Mouse (Mus musculus) retina, postnatal 7 days (tissue): ENCODE data around the gene Vmn1r91.
"Not testable (repeated sequence)": the region's sequence is repeated elsewhere in the genome, so short reads cannot be mapped to it uniquely, and the experiment has no call there.

Experiments
- DNase-seq: peaks from one replicate; pipeline ENCODE4 v3.0.0-alpha.2; 2012; ENCODE audit warnings: low read depth, low spot score

Gene Vmn1r91

GRCm38 (mm10) chr7:20099380-20099779 lies at the start of gene Vmn1r91:
Gene Vmn1r91, plus strand, starts transcription at chr7:20099680.
- not testable (repeated sequence) for DNase-seq

GRCm38 (mm10) chr7:20064100-20064499 lies 35.4 kb upstream of the Vmn1r91 start:
- not testable (repeated sequence) for DNase-seq

- DNase-seq, result not testable (repeated sequence)
These were observed 21.4 kb upstream of the Vmn1r91 start for GRCm38 (mm10) chr7:20078118-20078517.

DNA sequence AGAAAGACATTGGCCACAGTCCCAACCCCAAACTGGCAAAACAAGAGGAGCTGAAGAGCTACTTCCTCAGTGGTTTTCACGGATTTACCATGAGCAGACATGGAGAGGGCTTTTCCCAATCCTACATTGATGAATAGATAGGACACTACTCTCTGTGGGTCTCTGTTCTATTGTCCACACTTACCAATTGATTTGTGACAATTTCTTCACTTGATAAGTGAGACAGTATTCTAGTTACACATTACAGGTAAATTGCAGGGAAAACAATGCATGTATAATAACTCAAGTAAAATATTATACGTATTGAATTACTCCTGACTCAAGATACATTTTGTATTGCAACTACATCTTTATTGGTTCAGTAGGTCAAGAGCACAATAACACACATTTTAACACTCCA lies 23.0 kb downstream of the Vmn1r91 start, which contains the start of gene Gm16442:
Gene Gm16442, minus strand, starts transcription at position 101 of the 400 bp plus-strand sequence.
- DNase-seq, result not testable (repeated sequence)

- DNase-seq, result not testable (repeated sequence)
These were observed 39.5 kb downstream of the Vmn1r91 start, which contains the start of gene Vmn1r93 for GRCm38 (mm10) chr7:20138988-20139387. Gene Vmn1r93, minus strand, starts transcription at chr7:20139088.
